Mouse (Mus musculus) thymus, postnatal 0 days (tissue): ENCODE data around the gene Gm12166. TPM values are rescaled to one million over a fixed set of nuclear protein-coding genes. Genes with fewer than 3 reads are reported as not detected.
A peak's percentile ranks its signal among the peaks of the same experiment; 100 is the strongest.

Experiments used
- DNase-seq: peaks from one replicate; pipeline ENCODE4 v3.0.0-alpha.2; 2015; ENCODE audit warnings: low spot score
- microRNA-seq: library from miRNA; unstranded; fragments of <30 nt; microRNA quantifications from one replicate; pipeline ENCODE4, GENCODE M21; 2016; ENCODE audit warnings: borderline number of aligned reads
- polyA plus RNA-seq: library from polyadenylated mRNA; unstranded; fragments of >200 nt; fragmentation: Nextera tagmentation; extraction: Ambion mirVana; gene quantifications from 2 replicates; pipeline ENCODE4 v1.2.1, GENCODE M21; 2015

Gm12166 gene
- polyA plus RNA-seq, 1 experiment from 2014 or later: 9.7 TPM

GRCm38 (mm10) chr11:46021850-46022249 is 30.3 kb downstream of the Gm12166 start:
- DNase-seq: no peak

DNA sequence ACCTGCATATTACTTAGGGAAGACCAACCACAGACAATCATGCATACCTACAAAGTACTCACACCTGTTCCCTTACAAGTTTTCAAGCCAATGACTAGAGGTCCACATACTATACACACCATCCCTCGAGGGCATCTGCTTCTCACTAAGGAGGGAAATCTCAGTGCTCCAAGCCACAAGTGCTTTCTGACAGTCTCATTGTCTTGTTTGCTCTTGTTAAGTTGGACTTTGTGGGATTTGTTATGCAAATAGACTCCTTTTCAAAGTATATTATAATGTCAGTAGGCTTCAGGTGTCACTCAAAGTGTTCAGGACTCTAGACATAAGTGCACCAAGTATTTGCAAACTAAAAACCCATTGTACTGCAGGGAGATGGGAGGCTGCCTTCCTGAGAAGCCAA is 31.9 kb downstream of the Gm12166 start:
- DNase-seq: no peak

- DNase-seq: peak; percentile 58
Measured at GRCm38 (mm10) chr11:46016061-46016460, 36.1 kb downstream of the Gm12166 start.

Small RNAs within 50 kb of the gene (microRNA-seq; reads per million reads assigned to microRNA genes)
- not detected for gene Mir8100

Other genes with a start within 250 kb of the Gm12166 start
- gene Clint1, start 200.3 kb downstream of the Gm12166 start, polyA plus RNA-seq: 60.0 and 68.2 TPM in 2 replicates
- gene Lsm11, start 107.4 kb downstream of the Gm12166 start, polyA plus RNA-seq: 8.1 and 10.0 TPM in 2 replicates
- gene Thg1l, start 96.8 kb downstream of the Gm12166 start, polyA plus RNA-seq: 12.6 and 12.9 TPM in 2 replicates
- 0.19 and 0.26 TPM in 2 replicates for gene Sox30, start 72.0 kb downstream of the Gm12166 start, polyA plus RNA-seq
- gene Adam19, start 3.7 kb upstream of the Gm12166 start, polyA plus RNA-seq: 6.5 and 6.7 TPM in 2 replicates
- 0.09 and 0.13 TPM in 2 replicates for gene Nipal4, start 114.2 kb upstream of the Gm12166 start, polyA plus RNA-seq
- gene Fndc9, start 183.2 kb upstream of the Gm12166 start, polyA plus RNA-seq: 0.75 and 1.4 TPM in 2 replicates